ENCODE assay signal across 14 mouse cellular contexts in the genomic region with DNA sequence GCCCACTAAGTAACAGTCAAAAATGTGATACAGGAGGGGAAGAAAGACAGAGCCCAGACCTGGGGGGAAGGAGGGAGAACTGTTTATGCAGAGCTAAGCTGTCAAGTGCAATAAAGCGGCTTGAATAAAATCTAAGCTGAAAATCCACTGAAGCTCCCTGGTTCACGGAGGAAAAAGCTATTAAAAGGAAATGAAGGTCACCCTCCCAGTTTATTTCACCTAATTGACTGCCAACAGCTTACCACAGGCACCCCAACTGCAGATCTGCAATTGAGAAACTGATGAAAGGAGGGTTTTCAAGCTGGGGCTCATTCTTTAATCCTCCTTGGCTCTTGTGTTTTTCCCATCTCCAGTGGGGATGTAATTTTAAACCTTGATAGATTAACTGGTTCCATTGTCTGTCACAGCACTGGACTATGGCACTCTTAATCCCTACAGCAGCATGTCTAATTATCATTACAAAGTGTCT. TPM values are rescaled to one million over a fixed set of nuclear protein-coding genes. Genes with fewer than 3 reads are reported as not detected.
DNase-seq lines count a peak whose midpoint lies in the region; ATAC-seq and TF ChIP-seq lines count a peak whose summit lies in the region.
"Had no signal": no experiment of that assay in that cellular context is flagged by ENCODE, and none has a peak within 500 bp of the region (broad histone marks: within the 10 kb centered on the region; RNA-seq: fewer than 3 reads in every experiment).

No protein-coding gene starts in this region.

- H3K27me3 ChIP-seq in hindbrain, embryonic 10.5 days (ENCODE audit: insufficient read depth, poor library complexity, severe bottlenecking) = peaks cover 29% of the 10 kb centered on the region
- H3K27me3 ChIP-seq in midbrain, embryonic 14.5 days (ENCODE audit: control insufficient read depth, insufficient read depth, low read length) = no peaks in the 10 kb centered on the region
- H3K27me3 ChIP-seq in heart, adult 2 months (ENCODE audit: control insufficient read depth, insufficient read depth, low read length) = peaks cover 2% of the 10 kb centered on the region; the same call in 1 of the 2 replicates
- H3K27me3 ChIP-seq: embryonic facial prominence, embryonic 15.5 days had no signal

- H3K9me3 ChIP-seq in hindbrain, embryonic 10.5 days = no peaks in the 10 kb centered on the region
- H3K9me3 ChIP-seq in midbrain, embryonic 14.5 days (ENCODE audit: control insufficient read depth, low read length) = no peaks in the 10 kb centered on the region
- H3K9me3 ChIP-seq: embryonic facial prominence, embryonic 15.5 days had no signal

- H3K4me3 ChIP-seq in layer of hippocampus, adult 2 months = no peak overlapping the region
- H3K4me3 ChIP-seq in hindbrain, embryonic 10.5 days = no peak overlapping the region
- H3K4me3 ChIP-seq in midbrain, embryonic 14.5 days (replicated peaks; ENCODE audit: low read depth, low read length) = no peak overlapping the region
- no peak overlapping the region for H3K4me3 ChIP-seq in heart, adult 2 months
- H3K4me3 ChIP-seq: embryonic facial prominence, embryonic 15.5 days; gastrocnemius, adult 2 months had no signal

- intact Hi-C loops in heart, adult 2 months (cut with DNase I) = no loop called here

- DNase-seq in layer of hippocampus, adult 2 months (ENCODE audit: low spot score in 2 of 2) = no peak
- DNase-seq in layer of hippocampus, postnatal 25 days (ENCODE audit: extremely low spot score in 1 of 2, low spot score in 1 of 2) = no peak
- DNase-seq in hindbrain, embryonic 10.5 days (ENCODE audit: low spot score) = peak; percentile 13
- DNase-seq in midbrain, embryonic 14.5 days = peak; percentile 86
- no peak for DNase-seq in spleen, adult 12 weeks (ENCODE audit: low spot score)
- DNase-seq in heart, adult 2 months = no peak
- DNase-seq in layer of hippocampus, adult 11-12 months (ENCODE audit: low spot score) = no peak
- DNase-seq: gastrocnemius, adult 2 months; kidney, adult 18-20 months; lung, adult 18-20 months; right cerebral cortex, adult 18-20 months; thymus, postnatal 36 days had no signal

- H3K4me1 ChIP-seq in hindbrain, embryonic 10.5 days (replicated peaks) = peaks cover 42% of the 10 kb centered on the region
- H3K4me1 ChIP-seq in midbrain, embryonic 14.5 days (ENCODE audit: control insufficient read depth, insufficient read depth, low read length) = peaks cover 38% of the 10 kb centered on the region
- no peaks in the 10 kb centered on the region; the same call in 1 of the 2 replicates for H3K4me1 ChIP-seq in heart, adult 2 months (ENCODE audit: control insufficient read depth, insufficient read depth, low read length)

- peak overlapping the region; percentile 19; the same call in 1 of the 2 replicates for H3K4me2 ChIP-seq in midbrain, embryonic 14.5 days (ENCODE audit: low read length)
- H3K4me2 ChIP-seq: embryonic facial prominence, embryonic 15.5 days had no signal

- no peak for TF ChIP-seq CTCF in layer of hippocampus, adult 2 months (conservative IDR thresholded peaks at IDR 0.05)
- TF ChIP-seq CTCF in heart, adult 2 months (IDR thresholded peaks at IDR 0.05) = no peak

- WGBS in hindbrain, embryonic 10.5 days = 21% methylated on average over 2 of the region's 2 CpGs
- WGBS in midbrain, embryonic 14.5 days = 2% methylated on average over 2 of the region's 2 CpGs
- WGBS in heart, adult 2 months = 63% methylated on average over 2 of the region's 2 CpGs

- H3K36me3 ChIP-seq in hindbrain, embryonic 10.5 days = peaks cover 44% of the 10 kb centered on the region
- H3K36me3 ChIP-seq in midbrain, embryonic 14.5 days (ENCODE audit: control insufficient read depth, insufficient read depth, low read length) = peaks cover 6% of the 10 kb centered on the region; the same call in 1 of the 2 replicates
- H3K36me3 ChIP-seq in heart, adult 2 months (ENCODE audit: control insufficient read depth, insufficient read depth, low read length) = no peaks in the 10 kb centered on the region; the same call in 1 of the 2 replicates

- H3K9ac ChIP-seq in midbrain, embryonic 14.5 days (replicated peaks; ENCODE audit: low read length) = no peak overlapping the region
- no peak overlapping the region for H3K9ac ChIP-seq in heart, adult 2 months (ENCODE audit: low read depth, low read length)
- H3K9ac ChIP-seq: embryonic facial prominence, embryonic 15.5 days had no signal

- H3K27ac ChIP-seq in layer of hippocampus, adult 2 months = peak overlapping the region; percentile 24; the same call in 1 of the 2 replicates
- H3K27ac ChIP-seq in hindbrain, embryonic 10.5 days = peak overlapping the region; percentile 53
- H3K27ac ChIP-seq in midbrain, embryonic 14.5 days (replicated peaks; ENCODE audit: low read depth, low read length) = peak overlapping the region; percentile 53
- no peak overlapping the region for H3K27ac ChIP-seq in heart, adult 2 months
- H3K27ac ChIP-seq: embryonic facial prominence, embryonic 15.5 days; gastrocnemius, adult 2 months had no signal

- H3K79me2 ChIP-seq in heart, adult 2 months (replicated peaks; ENCODE audit: control insufficient read depth, insufficient read depth, low read length) = no peaks in the 10 kb centered on the region

- ATAC-seq in midbrain, embryonic 14.5 days (ENCODE audit: low FRiP score, low TSS enrichment) = peak; percentile 89
- ATAC-seq in megakaryocyte, adult 5-6 weeks (ENCODE audit: poor library complexity, severe bottlenecking) = no peak

- no peak for TF ChIP-seq EP300 in heart, adult 2 months (IDR thresholded peaks at IDR 0.05; ENCODE audit: insufficient read depth, low read depth, low read length)

- no peak for TF ChIP-seq POLR2A in heart, adult 2 months (IDR thresholded peaks at IDR 0.05; ENCODE audit: insufficient read depth, low read depth, low read length)

RNA-seq across cellular contexts. Expression of gene Tle1, which starts 32.9 kb away (rescaled TPM):
- total RNA-seq in layer of hippocampus, adult 2 months (2021) = 10 to 100 TPM; 77.1 to 87.0 TPM
- 10 to 100 TPM; 66.2 to 73.2 TPM for total RNA-seq in layer of hippocampus, postnatal 25 days (2021)
- 26.9 and 44.0 TPM in 2 replicates for polyA plus RNA-seq in hindbrain, embryonic 10.5 days (2016; fragmentation: Nextera tagmentation; extraction: Ambion mirVana)
- polyA plus RNA-seq in midbrain, embryonic 14.5 days (2014; fragmentation: Nextera tagmentation; extraction: Ambion mirVana) = 43.5 and 51.0 TPM in 2 replicates
- total RNA-seq in heart, adult 2 months (2021) = 1 to 10 TPM; 8.2 to 9.5 TPM
- polyA plus RNA-seq in heart, adult 2 months (2012; rRNA removed) = 8.8 and 8.9 TPM in 2 replicates
- total RNA-seq in megakaryocyte, adult 5-6 weeks (2015) = 14.9 and 16.0 TPM in 2 replicates
- 15.9 and 28.9 TPM in 2 replicates for total RNA-seq in megakaryocyte, adult 5-6 weeks (2017)

Comparison
In these comparisons a context has a peak if more than half of its experiments do, and no peak if none do; other contexts are left out.
1. DNase-seq: peak in hindbrain, embryonic 10.5 days (single experiment) and midbrain, embryonic 14.5 days (single experiment); none in layer of hippocampus, adult 2 months (0 of 2), layer of hippocampus, postnatal 25 days (0 of 2), spleen, adult 12 weeks (single experiment), heart, adult 2 months (0 of 2) and layer of hippocampus, adult 11-12 months (single experiment).